Mouse (Mus musculus) stomach, postnatal 0 days (tissue): Measurements from ENCODE around the gene Kcnj10.

Experiments
- CTCF ChIP-seq: IDR thresholded peaks from 2 replicates; pipeline ENCODE4 v1.5.1; 2016; ENCODE audit warnings: antibody characterized with exemption, low read depth, mild to moderate bottlenecking, moderate library complexity
- EP300 ChIP-seq: optimal IDR thresholded peaks from 2 replicates; pipeline ENCODE3; 2016; ENCODE audit warnings: antibody characterized with exemption

DNA sequence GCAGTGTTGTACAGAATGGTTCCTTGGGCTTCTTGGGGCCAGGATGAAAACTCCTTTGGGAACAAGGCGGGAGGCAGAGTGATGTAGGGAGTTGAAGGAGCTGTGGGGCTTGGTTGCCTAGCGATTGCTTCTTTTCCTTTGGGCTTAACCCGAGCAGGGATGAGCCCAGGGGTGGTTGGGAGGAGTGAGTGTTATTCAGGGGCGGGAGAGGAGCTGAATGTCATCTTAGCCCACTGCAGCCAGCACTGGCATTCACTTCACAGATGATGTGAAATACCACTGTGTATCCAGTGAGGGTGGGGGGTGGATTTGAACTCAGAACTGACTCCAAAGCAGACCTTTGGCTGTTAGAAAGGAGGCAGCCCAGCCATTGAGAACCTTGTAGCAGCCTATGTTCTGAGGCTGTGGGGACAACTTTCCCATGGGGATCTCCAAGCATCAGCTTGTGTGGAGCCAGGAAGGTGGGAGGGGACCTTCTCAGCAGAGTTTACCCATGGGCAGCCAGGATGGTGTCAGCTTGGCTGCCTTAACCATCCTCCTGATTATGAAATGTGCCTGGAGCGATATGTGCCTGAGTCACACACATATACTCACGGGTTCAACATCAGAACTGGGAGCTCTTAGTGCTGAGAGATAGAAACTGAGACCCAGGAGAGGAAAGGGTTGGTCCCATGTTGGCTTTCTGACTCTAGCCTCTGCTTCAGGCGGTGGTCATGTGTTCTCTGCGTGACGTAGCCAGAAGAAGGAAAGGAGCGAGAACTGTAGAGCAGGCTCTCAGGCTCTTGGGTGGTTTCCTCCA lies 27.2 kb upstream of the Kcnj10 start:
- no peak for TF ChIP-seq CTCF
- no peak for TF ChIP-seq EP300
